Mouse (Mus musculus) hindbrain, postnatal 0 days (tissue): ENCODE measurements around the gene Sst. TPM values are rescaled to one million over a fixed set of nuclear protein-coding genes. Genes with fewer than 3 reads are reported as not detected.

Experiments used
- ATAC-seq: fragments of 200-750 bp; cut with Nextera tagmentation; 2 replicates; pipeline ENCODE4 v1.8.0; 2017; ENCODE audit warnings: mild to moderate bottlenecking, moderate TSS enrichment, moderate library complexity
- DNase-seq: peaks from one replicate; pipeline ENCODE4 v3.0.0-alpha.2; 2015; ENCODE audit warnings: low spot score
- H3K27ac ChIP-seq: fragments of 300-500 bp; sonication (generic); 2 replicates; pipeline ENCODE4 v1.5.1; 2014; ENCODE audit warnings: mild to moderate bottlenecking
- H3K27me3 ChIP-seq: fragments of 300-500 bp; sonication (generic); 2 replicates; pipeline ENCODE4 v1.6.1; 2014; ENCODE audit warnings: low read length, mixed read lengths; ENCODE audit not compliant: insufficient read depth
- H3K36me3 ChIP-seq: fragments of 300-500 bp; sonication (generic); 2 replicates; pipeline ENCODE4 v1.6.1; 2014; ENCODE audit warnings: low read length, mixed read lengths; ENCODE audit not compliant: insufficient read depth
- H3K4me1 ChIP-seq: fragments of 300-500 bp; sonication (generic); 2 replicates; pipeline ENCODE4 v1.6.1; 2014; ENCODE audit warnings: antibody characterized with exemption, low read length, mixed read lengths; ENCODE audit not compliant: insufficient read depth
- H3K4me2 ChIP-seq: fragments of 300-500 bp; sonication (generic); 2 replicates; pipeline ENCODE4 v1.6.1; 2014; ENCODE audit warnings: low read depth, mild to moderate bottlenecking, low read length, moderate library complexity, mixed read lengths
- H3K4me3 ChIP-seq: fragments of 300-500 bp; sonication (generic); 2 replicates; pipeline ENCODE4 v1.5.1; 2014; ENCODE audit warnings: low read length
- H3K9ac ChIP-seq: fragments of 300-500 bp; sonication (generic); replicated peaks from 2 replicates; pipeline ENCODE4 v1.6.1; 2014; ENCODE audit warnings: mild to moderate bottlenecking, low read length, moderate library complexity, mixed read lengths
- H3K9me3 ChIP-seq: fragments of 300-500 bp; sonication (generic); 2 replicates; pipeline ENCODE4 v1.6.1; 2016; ENCODE audit warnings: low read length, mixed read lengths
- CTCF ChIP-seq: IDR thresholded peaks from 2 replicates; pipeline ENCODE4 v1.5.1; 2016; ENCODE audit warnings: antibody characterized with exemption, control low read depth, low read depth
- WGBS: fragments of 180-500 bp; shearing (Covaris S2); extraction: QIAGEN DNeasy Blood & Tissue Kit; methylation state at CpG from one replicate; pipeline ENCODE4 v1.1.7; 2014; 5-methylcytosine and 5-hydroxymethylcytosine counted together
- polyA plus RNA-seq: library from polyadenylated mRNA; unstranded; fragments of >200 nt; fragmentation: Nextera tagmentation; extraction: Ambion mirVana; gene quantifications from 2 replicates; pipeline ENCODE4 v1.2.1, GENCODE M21; 2015
- total RNA-seq: library from RNA; depleted of rRNA; stranded (reverse); fragments of >200 nt; gene quantifications from 2 replicates; pipeline ENCODE4 v1.2.3, GENCODE M21; 2014; rRNA removed

The Sst gene
- 232 and 270 TPM in 2 replicates for total RNA-seq
- polyA plus RNA-seq, result 491 and 501 TPM in 2 replicates

DNA sequence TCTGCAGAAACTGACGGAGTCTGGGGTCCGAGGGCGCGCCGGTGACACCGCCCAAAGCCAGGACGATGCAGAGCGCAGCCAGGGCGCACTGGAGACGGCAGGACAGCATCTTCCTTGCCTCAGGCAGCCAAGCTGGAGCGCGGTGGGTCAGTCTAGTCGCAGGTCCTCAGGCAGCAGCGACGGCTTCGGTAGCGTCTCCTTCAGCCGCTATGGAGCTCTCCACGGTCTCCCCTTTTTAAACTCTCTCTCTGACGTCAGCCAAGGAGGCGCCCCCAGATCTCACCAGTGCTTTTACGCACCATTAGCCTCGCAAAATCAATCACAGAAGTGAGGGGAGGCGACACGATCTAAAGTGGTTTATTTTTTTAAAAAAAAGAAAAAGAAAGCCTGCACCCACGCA, at the start of gene Sst:
Sst (minus strand) TSS at position 323 of the 400 bp plus-strand sequence.
- Histone ChIP-seq H3K4me2 (peak within 1 kb of the TSS; percentile 58), H3K36me3 (no peaks in the 10 kb centered on the region), H3K27me3 (peaks cover 20% of the 10 kb centered on the region), H3K27ac (no peak within 1 kb of the TSS), H3K4me1 (no peaks in the 10 kb centered on the region), H3K4me3 (peak within 1 kb of the TSS; percentile 36), H3K9me3 (no peaks in the 10 kb centered on the region), H3K9ac (peak within 1 kb of the TSS; percentile 43; the same call in 1 of the 2 replicates)
- WGBS, result 3% methylated on average over 26 of the region's 26 CpGs
- ATAC-seq, result no peak
- peak; percentile 38 for DNase-seq
- TF ChIP-seq CTCF, result no peak

DNA sequence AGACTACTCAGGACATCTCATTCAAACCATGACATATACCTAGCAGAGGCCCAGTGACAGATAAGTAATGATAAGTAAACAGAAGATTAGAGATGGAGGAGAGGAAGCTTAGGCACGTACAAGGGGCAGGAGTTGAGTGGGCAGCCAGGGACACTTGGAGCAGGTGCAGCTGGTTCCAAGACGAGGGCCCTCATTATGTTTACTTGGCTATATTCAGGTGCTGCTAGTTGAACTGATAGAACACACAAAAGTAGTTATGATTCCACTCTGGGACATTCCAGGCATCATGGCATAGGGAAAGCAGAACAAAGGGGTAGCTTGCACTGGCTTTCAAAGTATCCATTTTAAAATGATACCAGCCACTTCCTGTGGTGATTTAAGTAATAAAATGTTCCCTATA, 43.6 kb upstream of the Sst start:
- Histone ChIP-seq H3K9me3 (no peaks in the 10 kb centered on the region), H3K9ac (no peak overlapping the region), H3K4me1 (no peaks in the 10 kb centered on the region), H3K27me3 (no peaks in the 10 kb centered on the region), H3K36me3 (no peaks in the 10 kb centered on the region), H3K4me3 (no peak overlapping the region), H3K27ac (no peak overlapping the region), H3K4me2 (no peak overlapping the region)
- TF ChIP-seq CTCF, result no peak
- WGBS, result 85% methylated on average over 2 of the region's 2 CpGs
- no peak for DNase-seq
- ATAC-seq, result no peak

DNA sequence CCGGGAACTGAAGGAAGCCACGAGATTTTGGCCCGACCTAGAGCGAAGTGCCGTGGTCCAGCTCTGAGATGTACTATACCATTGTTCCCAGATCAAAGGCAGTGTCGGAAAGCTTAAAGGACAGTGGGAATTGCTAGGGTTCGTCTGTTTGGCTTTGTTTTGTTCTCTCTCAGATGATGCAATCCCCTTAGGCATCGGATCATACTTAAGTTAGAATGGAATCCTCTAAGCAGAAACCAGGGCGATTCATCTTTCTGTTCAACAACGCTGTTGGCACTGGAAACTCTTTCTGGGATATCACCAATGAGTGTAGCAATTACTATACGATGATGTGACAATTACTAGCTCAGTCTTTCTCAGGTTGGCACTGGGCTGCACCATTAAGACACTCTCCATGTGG, 41.5 kb upstream of the Sst start, which contains the start of gene Rtp2:
Rtp2 (minus strand) TSS at position 101 of the 400 bp plus-strand sequence.
- Histone ChIP-seq H3K27me3 (no peaks in the 10 kb centered on the region), H3K4me1 (no peaks in the 10 kb centered on the region), H3K36me3 (no peaks in the 10 kb centered on the region), H3K4me3 (no peak within 1 kb of the TSS), H3K9ac (no peak within 1 kb of the TSS), H3K27ac (no peak within 1 kb of the TSS), H3K4me2 (no peak within 1 kb of the TSS), H3K9me3 (no peaks in the 10 kb centered on the region)
- no peak for TF ChIP-seq CTCF
- 74% methylated on average over 11 of the region's 11 CpGs for WGBS
- ATAC-seq (no peak), DNase-seq (no peak)

DNA sequence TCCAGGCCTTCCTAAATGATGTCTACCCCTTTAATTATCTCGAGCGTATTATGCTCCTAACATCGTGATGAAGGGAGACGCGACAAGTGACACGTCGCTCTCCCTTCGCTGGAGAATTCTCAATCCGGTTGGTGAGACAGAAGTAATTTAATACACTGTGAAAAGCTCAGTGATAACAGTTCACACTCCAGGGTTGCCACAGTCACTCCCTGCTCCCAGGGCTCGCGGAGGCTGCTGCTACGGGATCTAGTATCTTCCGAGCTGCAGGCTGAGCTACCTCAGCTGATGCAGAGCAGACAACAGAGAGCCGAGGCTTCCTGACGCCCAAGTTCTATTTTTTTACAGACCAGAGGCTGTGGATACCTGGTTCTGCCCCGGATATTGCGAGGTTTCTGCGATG, 40.5 kb upstream of the Sst start:
- peak; percentile 12 for DNase-seq
- H3K36me3 ChIP-seq, result no peaks in the 10 kb centered on the region
- H3K27me3 ChIP-seq, result no peaks in the 10 kb centered on the region
- H3K4me1 ChIP-seq, result no peaks in the 10 kb centered on the region
- H3K4me3 ChIP-seq, result no peak overlapping the region
- no peak overlapping the region for H3K27ac ChIP-seq
- ATAC-seq, result 0 out of 2 replicates have a peak, but pooled peaks have one; percentile 32
- H3K9me3 ChIP-seq, result no peaks in the 10 kb centered on the region
- TF ChIP-seq CTCF, result no peak
- H3K4me2 ChIP-seq, result no peak overlapping the region
- WGBS, result 71% methylated on average over 18 of the region's 18 CpGs
- no peak overlapping the region for H3K9ac ChIP-seq

DNA sequence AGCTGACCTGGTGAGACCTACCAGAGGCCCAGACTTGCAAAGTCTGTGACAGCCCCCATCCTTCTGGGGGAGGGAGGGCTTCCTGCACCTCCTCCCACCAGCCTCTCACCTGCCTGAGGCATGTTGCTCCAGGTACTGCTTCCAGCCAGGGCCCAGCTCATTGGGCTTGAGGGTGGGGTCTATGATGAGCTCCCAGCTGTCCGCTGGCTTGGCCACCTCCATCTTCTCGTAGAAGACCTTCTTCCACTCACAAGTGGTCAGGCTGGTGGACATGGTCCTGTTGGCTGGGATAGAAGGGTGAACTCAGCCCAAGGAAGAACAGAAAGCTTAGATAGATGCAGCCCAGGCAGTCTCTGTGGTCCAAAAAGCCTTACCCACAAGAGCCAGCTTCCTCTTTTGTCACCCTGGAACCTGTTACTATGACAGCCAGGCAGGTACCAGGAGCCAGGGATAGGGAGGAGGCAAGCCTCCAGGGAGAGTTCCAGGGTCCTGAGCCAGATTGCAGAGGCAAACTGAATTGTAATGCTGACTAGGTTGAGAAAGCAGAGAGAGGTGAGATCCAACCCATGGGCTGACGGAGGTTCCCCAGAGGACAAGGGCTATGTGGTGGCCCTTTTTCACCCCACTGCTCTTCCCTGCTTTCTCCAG, 39.8 kb upstream of the Sst start:
- 83% methylated on average over 3 of the region's 3 CpGs for WGBS
- no peak for DNase-seq
- TF ChIP-seq CTCF, result no peak
- Histone ChIP-seq H3K9ac (no peak overlapping the region), H3K36me3 (no peaks in the 10 kb centered on the region), H3K27ac (no peak overlapping the region), H3K4me1 (no peaks in the 10 kb centered on the region), H3K27me3 (no peaks in the 10 kb centered on the region), H3K4me3 (no peak overlapping the region), H3K9me3 (no peaks in the 10 kb centered on the region), H3K4me2 (no peak overlapping the region)
- ATAC-seq, result no peak

DNA sequence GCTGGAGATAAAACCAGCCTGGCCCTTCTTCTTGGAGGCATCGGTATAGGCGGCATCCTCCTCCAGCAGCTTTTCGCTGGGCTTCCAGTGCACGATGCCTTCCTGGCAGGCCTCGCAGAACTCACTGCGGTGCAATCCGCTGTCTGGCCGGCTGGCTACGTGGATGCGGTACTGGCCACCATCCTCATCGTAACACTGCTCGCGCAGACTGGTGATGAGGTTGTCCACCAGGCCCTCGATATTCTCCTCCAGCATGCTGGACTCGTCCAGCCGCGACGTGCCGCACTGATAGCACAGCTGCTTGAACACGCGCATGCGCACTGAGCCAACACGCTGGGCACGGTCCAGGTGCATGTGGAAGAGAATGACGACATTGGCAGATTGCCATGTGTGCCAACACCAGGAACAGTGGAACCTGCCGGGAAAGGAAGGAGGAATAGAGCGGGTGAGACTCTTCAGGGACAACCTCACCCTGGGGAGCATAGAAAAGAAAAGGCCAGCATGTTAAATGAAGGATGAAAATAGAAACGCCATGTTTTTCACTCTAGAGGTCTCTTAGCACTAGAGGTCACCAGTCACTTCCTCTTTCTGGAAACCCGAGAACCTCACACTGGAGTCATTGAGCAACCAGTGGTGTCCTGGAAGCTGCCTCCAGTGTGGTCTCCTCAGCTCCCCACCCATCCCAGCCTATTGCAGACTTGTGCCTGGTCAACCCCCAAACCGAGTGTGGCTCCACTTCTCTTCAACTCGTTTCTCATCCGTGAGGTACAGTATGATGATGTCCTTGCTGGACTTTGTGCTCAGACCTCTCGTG, 36.8 kb upstream of the Sst start:
- ATAC-seq, result 0 out of 2 replicates have a peak, but pooled peaks have one; percentile 24
- Histone ChIP-seq H3K4me3 (no peak overlapping the region), H3K4me1 (no peaks in the 10 kb centered on the region), H3K36me3 (no peaks in the 10 kb centered on the region), H3K27ac (no peak overlapping the region), H3K9ac (no peak overlapping the region), H3K27me3 (no peaks in the 10 kb centered on the region), H3K9me3 (no peaks in the 10 kb centered on the region), H3K4me2 (no peak overlapping the region)
- 89% methylated on average over 33 of the region's 33 CpGs for WGBS
- TF ChIP-seq CTCF, result no peak
- no peak for DNase-seq
